Mouse (Mus musculus) urinary bladder, postnatal 10 days (tissue): Measurements from ENCODE around the gene Atp2a1.
"Not testable (repeated sequence)": the region's sequence is repeated elsewhere in the genome, so short reads cannot be mapped to it uniquely, and the experiment has no call there.

ENCODE experiments used
- DNase-seq: peaks from one replicate; pipeline ENCODE4 v3.0.0; 2022; ENCODE audit warnings: low spot score

Gene Atp2a1

GRCm38 (mm10) chr7:126411061-126411460, 51.8 kb downstream of the Atp2a1 start:
- DNase-seq, result no peak

DNA sequence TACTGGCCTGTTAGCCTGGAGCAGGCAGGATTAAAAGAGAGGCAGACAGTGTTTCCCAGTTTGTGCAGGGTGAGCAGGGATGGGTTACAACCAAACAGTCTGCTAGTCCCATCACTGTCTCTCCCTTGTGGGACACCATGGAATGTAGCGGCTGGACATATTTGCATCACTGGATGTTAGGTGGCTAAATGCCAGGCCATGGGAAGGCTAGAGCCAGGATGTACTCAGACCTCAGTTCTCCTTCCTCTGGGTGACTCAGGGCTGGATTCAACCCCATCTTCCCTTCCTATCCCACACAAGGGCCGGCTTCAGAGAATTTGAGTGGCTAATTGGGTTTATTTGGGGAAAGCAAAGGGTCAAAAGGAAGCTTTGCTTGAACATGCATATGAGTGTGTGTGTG, 54.2 kb downstream of the Atp2a1 start:
- DNase-seq, result no peak

DNA sequence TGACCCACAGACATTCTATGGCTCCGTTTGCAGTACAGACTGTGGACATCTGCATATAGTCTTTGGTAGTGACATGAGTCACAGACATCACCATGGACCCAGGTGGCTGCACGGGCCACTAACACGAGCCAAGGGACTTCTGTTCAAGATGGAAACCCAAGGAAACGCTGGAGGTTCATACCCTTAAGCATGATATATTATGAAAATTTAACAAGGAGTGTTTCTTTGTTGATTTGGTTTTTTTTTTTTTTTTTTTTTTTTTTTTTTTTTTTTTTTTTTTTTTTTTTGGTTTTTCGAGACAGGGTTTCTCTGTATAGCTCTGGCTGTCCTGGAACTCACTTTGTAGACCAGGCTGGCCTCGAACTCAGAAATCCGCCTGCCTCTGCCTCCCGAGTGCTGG, 60.4 kb downstream of the Atp2a1 start:
- DNase-seq, result not testable (repeated sequence)

DNA sequence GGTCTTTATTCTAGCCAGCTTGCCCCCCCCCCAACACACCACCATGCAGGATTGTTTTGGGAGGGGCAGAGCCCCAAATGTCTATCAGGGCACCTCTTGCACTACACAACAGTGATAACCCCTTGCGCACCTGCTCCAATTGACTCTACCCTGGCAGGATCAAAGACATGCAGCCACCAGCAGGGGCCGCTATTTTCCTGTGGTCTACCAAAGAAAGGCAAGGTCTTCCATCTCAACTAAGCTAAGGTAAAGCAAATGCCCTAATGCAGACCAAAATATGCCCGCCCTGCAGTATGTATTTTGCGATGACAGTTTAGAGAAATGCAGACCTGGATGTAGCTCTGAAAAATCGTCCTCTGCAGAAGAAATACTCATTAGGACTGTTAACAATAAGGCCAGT, 63.4 kb downstream of the Atp2a1 start:
- peak; percentile 46 for DNase-seq

GRCm38 (mm10) chr7:126397822-126398221, 65.1 kb downstream of the Atp2a1 start:
- DNase-seq, result no peak

- DNase-seq, result no peak
Measured at GRCm38 (mm10) chr7:126397221-126397620, 65.7 kb downstream of the Atp2a1 start.

DNA sequence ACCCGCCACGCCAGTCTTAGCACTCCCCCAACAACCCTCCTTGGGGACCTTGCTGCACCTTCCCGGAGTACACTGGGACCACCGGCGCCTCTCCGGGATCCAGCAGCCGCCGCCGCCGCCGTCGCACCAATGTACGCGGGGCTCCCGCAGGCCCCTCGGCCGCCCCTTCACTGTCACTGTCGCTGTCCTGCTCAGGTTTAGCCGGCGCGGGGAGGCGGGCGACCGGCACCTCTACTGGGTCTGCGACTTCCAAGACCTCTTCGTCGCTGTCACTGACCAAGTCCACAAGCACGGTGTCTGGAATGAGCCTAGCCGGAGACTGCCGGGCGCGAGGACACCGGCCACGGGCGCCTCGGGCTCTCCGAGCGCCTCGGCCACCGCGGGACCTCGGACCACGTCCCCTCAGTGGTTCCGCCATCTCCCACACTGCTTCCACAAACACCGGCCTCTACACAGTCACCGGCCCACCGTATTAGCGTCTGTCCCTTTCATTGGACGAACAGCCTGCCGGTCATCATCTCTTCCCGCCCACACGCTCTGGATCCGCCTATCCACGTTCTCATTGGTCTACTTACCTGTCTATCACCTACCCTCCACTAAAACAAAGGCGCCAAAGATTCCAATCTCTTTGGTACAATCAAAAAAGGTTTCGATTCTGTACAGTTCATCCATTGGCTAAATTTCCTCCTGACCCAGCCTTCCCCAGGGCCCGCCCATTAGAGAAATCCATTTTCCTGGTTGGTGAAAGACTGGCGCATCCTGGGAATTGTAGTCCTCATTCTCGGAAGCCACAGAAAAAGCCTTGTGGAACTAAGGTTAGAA, 66.4 kb downstream of the Atp2a1 start, which contains the start of gene Nfatc2ip:
Gene Nfatc2ip (minus strand): TSS at position 440 of the 822 bp plus-strand sequence.
- DNase-seq, result peak; percentile 71
